Mouse (Mus musculus) heart, postnatal 4 days (tissue): ENCODE data around the gene Tnfsf12. TPM values are rescaled to one million over a fixed set of nuclear protein-coding genes. Genes with fewer than 3 reads are reported as not detected.

Source experiments
- DNase-seq: peaks from one replicate; pipeline ENCODE4 v3.0.0; 2021
- total RNA-seq, 2 experiments: library from RNA; stranded (reverse); gene quantifications; 2 replicates each; pipeline ENCODE4 v1.2.3; 2021

Gene Tnfsf12
- total RNA-seq, 2 experiments from 2014 or later: 13.7 to 16.4 TPM

DNA sequence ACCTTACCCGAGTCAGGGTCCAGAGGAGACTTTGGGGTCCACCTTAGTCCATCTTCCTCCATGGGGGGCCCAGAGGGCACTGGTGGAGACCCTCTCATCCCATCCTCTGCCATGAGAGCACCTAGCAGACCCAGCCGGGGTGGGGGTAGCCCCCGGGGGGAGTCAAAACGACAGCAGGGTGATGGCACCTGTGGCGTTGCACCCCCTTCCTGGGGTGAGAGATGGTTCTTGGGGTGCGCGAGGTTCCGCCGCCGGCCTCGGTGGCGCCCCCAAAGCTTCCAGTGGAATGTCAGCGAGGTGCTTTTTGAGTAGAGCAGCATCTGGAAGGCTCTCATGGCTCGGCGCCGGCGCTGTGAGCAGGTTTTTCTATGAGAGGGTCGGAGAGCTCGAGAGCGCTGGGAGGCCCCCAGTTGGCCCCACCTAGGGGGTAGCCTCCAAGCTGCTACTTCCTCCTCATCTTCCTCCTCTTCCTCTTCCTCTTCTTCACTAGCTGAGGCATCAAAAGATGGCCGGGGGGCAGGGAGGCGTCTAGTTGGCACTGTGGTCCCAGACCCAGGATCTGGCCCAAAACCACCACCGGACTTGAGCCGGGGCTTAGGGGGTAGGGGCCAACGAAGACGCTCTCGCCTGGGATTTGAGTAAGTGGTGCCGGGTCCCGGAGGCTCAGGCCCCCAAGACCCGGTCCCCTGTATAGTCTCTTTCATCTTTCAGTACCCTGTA lies 15.4 kb downstream of the Tnfsf12 start:
- DNase-seq: no peak

DNA sequence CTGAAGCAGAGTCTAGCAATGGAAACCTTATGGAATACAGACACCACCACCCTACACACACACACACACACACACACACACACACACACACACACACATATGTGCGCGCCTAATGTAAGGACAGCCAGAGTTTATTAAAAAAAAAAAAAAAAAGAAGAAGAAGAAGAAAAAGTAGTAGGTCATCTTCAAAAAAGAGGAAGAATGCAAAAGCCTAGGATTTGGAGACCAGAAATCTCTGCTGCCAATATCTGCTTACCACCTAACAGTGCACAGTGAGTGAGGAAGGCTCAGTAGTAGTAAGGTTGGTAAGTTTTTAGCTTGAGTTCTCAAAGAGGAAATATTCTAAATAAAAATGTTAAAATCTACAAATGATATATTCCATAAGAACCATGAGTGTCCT lies 16.5 kb downstream of the Tnfsf12 start:
- DNase-seq: no peak

DNA sequence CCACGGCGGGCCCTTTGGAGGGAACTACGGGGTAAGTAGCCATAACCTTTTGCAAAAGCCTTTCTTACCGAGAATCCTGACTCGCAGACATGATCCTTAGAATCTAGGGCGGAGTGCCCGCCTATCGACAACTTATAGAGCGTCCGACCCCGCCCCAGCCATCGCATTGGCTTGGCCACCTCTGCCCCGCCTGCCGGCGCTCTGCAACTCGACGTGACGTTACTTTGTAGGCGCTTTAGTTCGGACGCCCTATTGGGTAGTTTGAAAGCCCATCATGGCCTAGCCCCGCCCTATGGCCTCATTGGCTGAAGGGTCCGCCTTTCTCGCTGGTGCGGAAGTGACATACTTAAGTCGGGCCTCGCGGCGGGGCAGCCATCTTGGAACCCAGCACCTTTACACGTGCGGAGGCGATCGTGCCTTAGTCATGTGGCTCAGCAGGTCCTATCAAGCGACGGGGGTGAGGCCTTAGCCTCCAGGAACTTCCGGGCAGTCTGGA lies 23.4 kb downstream of the Tnfsf12 start, which contains the start of gene Eif4a1:
Eif4a1 (minus strand) TSS at position 213 of the 496 bp plus-strand sequence.
- peak; percentile 100 for DNase-seq

DNA sequence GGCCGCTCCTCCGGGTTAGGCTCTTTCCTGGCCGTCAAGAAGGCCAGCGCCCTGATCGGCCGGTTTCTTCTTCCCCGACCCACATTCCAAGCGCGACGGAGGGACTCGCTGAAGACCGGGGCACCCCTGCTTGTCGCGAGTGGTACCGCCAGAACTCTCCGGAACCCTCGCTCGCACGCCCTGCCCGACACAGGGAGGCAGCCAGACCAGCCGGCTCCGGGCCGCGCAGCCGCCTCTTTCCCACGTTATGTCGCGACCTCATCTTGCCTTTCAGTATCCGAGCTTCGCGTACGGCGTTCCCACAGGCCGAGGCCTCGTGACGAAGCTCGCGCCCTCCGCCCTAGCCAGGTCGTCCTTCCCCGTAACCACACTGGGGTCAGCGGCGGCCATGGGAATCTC lies 23.9 kb downstream of the Tnfsf12 start:
- no peak for DNase-seq

DNA sequence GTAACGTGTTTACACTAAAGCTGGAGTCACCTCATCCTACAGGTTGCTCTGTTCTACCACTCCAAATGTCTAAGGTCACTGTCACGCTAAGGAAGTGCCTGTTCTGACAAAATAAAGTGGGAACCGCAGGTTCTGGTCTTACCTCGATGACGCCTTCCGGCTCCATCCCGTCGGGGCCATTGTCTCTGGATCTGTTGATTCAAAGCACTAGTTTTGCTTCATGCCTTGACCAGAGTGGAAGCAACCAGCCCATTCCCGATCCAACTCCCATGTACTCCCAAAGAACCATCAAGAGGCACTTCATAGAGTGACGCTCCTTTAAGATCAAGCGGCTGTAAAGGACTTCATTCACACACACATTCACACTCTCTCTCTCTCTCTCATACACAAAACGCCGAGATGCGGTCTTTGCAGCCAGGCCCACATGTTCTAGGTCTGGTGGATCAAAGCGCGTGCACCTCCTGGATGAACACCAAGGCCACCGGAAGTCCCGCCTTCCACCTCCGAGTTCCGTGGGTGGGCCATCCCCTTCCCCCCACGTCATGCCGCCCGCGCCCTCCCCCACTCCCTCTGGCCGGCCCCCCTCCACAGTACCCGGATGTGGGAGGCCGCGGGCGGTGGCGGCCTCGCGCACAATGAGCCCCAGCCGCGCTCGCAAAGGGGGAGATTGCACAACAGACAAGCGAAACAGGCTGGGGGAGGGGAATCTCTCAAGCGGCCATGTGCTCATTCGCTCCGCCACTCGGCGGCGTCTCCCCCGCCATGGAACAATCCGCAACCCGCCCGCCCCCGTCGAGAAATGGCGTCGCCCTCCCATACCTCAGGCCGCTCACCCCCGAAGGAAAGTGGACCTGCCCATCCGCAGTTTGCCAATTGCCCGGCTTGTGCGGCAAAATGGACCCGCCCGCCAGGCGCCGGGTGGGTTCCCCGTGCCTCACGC lies 24.6 kb downstream of the Tnfsf12 start:
- peak; percentile 97 for DNase-seq

DNA sequence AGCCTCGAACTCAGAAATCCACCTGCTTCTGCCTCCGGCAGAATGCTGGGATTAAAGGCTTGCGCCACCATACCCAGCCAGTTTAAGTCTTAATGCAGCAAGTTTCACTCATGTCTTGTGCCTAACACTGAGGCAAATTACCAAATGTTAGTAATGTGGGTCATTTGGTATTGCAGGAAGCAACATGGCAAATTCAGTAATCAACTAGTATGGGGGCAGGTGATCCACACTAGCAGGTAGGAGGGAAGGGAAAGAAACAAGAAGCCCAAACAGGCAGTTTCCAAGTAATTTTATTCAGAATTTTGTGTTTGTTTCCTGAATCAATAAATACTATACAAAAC lies 29.0 kb downstream of the Tnfsf12 start:
- DNase-seq: no peak

DNA sequence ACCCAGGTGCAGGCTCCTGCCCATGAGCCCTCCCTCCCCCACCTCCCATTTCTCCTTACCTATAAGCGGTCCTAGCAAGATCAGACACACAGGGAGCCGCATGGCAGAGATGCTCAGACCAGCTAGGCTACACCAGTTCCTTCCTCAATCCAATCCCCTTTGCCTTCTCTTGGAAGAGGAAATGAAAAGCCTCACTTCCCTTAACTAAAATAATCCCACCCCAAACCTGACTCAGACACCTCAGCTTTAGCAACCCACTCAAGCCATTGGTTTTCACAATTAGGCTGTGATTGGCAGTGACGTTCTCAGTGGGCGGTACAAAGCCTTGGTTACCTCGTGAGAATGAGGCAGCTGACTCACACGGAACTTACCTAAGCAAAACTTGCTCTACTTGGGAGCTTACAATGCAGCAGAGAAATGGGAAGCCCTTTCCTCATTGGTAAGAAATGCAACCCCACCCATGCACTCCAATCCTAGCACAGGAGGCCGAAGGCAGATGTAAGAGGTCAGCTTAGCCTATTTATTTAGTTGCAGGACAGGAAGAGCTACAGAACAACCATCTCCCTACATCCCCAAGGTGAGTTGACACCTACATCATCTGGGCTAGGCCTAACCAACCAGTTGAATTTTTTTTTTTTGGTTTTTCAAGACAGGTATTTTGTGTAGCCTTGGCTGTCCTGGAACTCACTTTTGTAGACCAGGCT lies 29.5 kb downstream of the Tnfsf12 start, which contains the start of gene Cd68:
Cd68 (minus strand) TSS at position 193 of the 704 bp plus-strand sequence.
- peak; percentile 52 for DNase-seq

DNA sequence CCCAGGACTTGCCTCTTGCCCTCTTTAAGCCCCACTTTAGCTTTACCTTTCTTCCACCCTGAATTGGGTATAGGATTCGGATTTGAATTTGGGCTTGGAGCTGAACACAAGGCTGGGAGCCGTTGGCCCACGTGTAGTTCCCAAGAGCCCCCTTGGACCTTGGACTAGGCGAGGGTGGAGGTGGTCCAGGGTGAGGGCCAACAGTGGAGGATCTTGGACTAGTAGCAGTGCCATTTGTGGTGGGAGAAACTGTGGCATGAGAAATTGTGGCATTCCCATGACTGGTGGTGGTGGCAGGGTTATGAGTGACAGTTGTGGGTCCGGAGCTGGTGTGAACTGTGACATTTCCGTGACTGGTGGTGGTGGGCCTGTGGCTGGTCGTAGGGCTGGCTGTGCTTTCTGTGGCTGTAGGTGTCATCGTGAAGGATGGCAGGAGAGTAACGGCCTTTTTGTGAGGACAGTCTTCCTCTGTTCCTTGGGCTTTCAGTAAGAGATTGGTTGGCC lies 30.1 kb downstream of the Tnfsf12 start:
- DNase-seq: no peak

DNA sequence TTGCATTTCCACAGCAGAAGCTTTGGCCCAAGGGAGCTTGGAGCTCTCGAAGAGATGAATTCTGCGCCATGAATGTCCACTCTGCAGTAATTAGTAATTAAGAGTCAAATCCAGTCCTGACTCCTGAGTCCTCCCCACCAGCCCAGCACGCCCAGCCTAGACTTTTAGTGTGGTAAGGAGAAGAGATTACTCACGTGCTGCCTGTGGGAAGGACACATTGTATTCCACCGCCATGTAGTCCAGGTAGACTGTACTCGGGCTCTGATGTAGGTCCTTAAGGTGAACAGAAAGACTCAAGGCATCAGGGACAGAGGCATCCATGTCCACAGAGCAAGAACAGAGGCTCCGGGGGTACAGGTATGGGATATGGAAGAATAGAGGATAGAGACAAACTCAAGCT lies 30.8 kb downstream of the Tnfsf12 start:
- DNase-seq: no peak

DNA sequence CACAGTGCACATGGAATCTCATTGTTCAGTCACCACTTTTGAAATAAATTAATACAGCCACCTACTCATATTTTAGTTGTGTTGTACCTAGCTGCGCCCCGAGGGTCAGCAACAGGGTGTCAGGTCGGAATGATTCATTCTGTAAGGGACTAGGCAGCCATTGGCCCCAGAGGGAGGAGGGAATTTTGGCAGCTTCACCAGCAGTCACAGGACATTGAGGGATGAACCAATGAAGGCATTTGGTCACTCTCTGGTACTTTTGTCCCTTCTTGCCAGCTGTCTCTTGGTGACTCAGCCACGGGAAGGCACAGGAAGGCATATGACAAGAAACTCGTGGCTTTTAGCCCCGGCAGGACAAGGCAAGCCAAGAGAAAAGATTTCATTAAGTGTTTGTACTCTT lies 31.9 kb downstream of the Tnfsf12 start:
- no peak for DNase-seq

DNA sequence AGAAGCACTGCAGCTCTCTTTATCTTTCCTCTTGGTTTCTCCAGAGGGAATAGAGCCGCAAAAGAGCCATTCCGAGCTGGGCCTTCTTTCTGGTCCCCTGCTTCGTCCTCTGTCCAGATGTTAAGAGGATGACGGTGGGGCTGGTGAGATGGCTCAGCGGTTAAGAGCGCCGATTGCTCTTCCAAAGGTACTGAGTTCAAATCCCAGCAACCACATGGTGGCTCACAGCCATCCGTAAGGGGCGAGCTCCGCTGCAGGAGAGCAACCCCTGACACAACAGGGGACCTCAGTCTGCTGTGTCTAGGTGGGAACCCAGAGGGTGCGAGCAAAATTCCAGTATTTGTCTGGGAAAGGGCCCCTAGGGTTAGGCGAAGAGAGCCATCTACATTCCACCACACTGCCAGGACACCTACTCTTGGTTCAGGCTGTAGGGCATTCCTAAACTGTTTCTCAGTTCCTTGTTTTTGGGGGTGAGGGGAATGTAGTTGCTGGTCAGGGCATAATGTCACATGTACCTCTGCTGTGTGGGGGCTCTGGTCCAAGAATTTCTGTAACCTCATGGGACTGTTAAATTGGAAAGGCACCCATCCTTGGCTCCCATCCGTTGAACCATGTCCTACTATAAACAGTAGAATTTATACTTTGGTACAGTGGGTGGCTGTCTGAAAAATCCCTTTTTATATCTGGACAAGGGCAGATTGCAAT lies 32.5 kb downstream of the Tnfsf12 start:
- no peak for DNase-seq

DNA sequence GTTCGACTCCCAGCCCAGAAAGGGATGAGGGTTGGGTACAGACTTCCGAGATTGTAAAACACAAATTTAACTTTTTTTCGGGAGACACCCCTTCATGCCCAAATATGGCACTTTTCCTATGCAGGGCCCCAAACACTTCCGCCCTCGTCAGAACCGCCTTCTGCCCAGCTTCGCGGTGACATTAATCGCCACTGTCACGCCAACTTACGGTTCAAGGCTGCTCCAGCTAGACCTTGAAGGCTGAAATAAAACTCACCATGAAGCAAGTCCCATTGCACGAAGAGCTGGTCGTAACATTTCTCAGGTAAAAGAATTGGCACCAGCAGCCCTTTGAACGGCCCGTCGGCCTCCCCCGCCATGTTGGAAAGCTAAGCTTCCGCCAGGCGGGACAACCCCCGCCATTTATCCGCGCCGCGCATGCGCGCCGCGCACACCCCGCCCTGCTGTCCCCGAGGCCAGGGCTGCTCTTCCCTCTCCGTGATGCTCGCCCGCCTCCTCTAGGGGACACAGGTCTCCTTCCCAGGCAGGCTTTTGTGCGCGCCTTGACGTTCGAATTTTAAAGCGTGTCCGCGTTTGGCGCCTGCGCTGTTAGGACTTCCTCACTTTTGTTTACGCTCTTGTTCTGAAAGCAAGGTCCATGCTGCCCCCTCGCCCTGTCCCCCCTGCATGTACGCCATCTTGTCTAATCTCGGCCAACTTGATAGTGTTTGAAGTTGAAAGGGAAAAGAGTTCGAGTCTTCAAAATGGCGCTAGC lies 33.3 kb downstream of the Tnfsf12 start, which contains the start of gene Mpdu1:
Mpdu1 (minus strand) TSS at position 430 of the 754 bp plus-strand sequence.
- DNase-seq: peak; percentile 96

DNA sequence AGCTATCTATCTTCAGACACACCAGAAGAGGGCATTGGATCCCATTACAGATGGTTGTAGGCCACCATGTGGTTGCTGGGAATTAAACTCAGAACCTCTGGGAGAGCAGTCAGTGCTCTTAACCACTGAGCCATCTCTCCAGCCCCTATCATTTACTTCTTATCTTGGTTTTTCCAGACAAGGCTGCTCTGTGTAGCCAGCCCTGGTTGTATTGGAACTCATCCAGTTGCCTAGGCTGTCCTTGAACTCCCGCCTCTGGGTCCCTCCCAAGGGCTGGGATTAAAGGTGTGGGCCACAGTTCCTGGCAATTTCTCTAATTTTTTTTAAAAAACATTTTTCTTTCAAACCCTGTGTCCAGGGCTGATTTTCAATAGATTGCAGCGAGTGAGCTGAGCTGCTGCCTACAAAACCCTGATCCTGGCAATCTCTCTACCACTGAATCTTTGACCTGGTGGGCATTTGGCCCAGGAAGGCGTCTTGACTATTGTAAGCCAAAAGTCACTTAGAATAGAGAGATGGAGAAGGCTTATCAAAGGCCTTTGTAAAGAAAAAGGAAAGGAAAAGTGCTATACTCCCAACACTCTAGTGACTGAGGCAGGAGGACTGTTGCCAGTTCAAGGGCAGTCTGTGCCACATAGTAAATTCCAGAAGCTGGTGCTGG lies 34.3 kb downstream of the Tnfsf12 start:
- no peak for DNase-seq

DNA sequence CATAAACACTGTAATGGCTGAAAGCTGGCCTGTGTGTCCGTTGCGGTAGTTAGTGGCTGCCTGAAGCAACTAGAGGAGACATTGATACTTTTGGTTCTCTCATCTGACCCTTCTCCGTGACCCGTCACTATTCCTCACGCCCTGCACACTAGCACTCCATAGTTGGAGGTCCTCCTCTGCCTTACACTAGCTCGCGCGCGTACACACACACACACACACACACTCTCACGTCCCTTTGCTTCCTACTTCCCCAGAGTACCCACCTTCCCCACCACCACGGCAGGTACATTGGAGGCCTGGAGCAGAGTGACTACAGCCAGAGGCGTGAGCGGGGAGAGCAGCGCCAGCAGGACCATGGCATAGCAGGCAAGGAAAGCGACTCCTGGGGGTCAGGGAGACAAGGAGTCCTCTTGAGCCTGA lies 38.2 kb downstream of the Tnfsf12 start:
- DNase-seq: no peak

DNA sequence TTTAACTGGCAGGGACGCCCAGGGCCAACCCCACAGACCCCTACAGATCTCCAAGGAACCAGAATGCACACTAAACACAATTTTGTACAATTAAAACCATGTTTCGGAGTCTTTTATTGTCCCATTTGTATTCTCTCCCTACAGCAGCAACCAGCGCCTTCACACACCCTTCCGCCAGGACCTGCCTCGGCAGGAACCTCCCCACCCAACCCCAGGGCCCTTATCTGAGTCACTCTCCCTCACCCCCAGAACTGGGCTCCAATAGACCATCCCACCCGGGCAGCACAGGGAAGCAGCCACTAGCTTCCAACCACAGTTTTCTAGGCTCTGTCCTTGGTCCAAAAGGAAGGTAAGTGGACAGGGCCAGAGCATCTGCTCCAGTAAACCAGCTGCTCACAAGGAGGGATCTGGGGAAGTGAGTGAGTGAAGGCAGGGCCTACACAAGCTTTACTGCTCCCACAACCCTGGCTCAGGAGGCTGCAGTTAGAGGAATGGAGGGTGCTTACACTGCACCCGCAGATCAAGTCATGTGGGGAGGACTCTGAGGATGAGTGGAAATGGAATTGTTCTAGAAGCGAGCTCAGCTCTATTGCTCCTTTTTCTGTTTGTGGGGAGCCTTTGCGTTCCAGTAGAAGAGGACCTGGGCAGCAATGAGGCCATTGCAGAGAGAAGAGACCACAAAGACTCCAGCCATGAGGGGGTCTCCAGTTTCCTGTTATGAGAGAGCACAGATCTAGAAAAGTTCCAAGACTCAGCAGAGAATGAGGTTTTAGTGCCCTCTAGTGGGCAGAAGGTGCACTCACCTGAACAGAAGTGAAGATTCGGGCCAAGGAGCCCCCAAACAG lies 38.8 kb downstream of the Tnfsf12 start:
- DNase-seq: peak; percentile 56

DNA sequence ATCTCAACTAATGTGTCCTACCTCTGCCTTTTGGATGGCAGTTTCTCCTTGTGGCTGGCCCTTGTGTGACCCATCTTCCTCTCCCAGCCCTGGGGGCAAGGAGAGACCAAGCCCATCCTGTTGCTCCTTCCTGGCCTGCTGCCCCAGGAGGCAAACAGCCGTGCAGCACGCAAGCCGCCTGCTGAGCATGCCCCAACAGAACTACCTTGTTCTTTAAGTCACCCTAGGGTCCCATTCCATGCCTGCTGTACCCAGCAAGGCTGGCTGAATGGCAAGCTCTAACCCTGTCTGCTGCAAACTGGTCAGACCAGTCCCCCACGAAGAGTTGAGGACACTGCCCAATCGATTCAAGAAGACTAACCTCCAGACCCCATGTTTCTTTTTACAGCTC lies 39.6 kb downstream of the Tnfsf12 start:
- DNase-seq: no peak

DNA sequence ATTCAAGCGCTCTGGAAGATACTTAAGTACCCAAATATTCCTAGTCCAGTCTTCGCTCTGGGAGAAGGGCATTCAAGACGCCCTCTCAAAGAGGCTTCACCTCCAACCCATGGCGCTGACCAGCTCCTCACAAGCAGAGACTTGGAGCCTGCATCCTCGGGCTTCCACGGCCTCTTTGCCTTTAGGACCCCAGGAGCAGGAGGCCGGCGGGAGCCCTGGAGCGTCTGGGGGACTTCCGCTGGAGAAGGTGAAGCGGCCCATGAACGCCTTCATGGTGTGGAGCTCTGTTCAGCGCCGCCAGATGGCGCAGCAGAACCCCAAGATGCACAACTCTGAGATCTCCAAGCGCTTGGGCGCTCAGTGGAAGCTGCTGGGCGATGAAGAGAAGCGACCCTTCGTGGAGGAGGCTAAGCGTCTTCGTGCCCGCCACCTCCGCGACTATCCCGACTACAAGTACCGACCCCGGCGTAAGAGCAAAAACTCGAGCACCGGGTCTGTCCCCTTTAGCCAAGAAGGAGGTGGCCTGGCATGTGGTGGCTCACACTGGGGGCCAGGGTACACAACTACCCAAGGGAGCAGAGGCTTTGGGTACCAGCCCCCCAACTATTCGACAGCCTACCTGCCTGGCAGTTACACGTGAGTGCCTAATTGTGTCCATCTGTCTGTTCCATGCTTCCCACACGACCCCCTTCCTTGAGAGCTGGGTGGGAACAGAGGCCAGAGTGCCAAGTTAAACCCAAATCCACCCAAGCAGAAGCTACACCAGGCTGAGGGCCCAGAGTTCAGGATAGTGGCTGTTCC lies 40.2 kb downstream of the Tnfsf12 start, which contains the start of gene Sox15:
Sox15 (plus strand) TSS at position 51 of the 801 bp plus-strand sequence.
- peak; percentile 79 for DNase-seq

DNA sequence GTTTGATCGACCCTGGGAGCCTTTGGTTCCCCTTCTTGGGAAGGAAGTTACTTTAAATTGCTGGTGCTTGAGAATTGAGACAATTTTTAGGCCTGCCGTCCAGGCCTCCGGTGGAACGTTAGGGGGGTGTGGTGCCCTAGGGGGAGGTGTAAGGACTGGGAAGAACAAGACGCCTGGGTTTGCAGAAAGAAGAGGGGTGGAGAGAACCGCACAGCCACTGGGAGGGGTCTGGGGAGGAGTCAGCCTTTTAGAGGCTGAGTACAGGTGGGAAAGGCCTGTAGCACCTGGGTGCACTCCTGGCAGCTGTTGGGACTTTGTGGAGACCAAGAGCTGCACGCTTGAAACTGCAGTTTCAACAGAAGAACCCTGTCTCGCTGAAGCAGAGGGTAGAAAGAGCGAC lies 40.9 kb downstream of the Tnfsf12 start:
- no peak for DNase-seq
